Mouse (Mus musculus): ENCODE results near the gene Micu1. TPM values are rescaled to one million over a fixed set of nuclear protein-coding genes. Genes with fewer than 3 reads are reported as not detected.

Micu1 gene
- polyA plus RNA-seq, 1 experiment from 2014 or later: 79.9 TPM

DNA sequence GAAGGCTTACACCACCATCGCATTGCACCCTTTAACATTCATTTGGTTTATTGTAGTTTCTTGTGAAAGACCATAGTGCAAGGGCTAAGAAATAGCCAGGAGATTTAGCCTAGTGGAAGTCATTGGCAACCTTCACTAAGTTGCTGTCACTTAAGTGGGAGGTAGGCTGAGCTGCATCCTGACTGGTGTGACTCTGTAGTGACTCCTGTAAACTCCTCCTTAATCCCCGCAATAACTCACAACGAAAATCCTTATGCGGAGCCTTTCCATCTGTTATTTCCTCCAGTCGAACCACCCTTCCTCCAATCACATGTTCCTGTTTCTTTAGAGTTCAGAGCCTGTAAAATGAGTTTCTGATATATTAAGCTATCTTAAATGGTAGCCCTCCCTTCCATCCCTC, 176.5 kb downstream of the Micu1 start:
- no peaks in the 10 kb centered on the region for H3K9me3 ChIP-seq
- no peak for ATAC-seq (ENCODE audit: insufficient number of reproducible peaks, insufficient read depth, low FRiP score, low TSS enrichment)
- 22% methylated on average over 5 of the region's 5 CpGs for WGBS
- H3K9ac ChIP-seq: peak overlapping the region; percentile 92
- H3K4me1 ChIP-seq: peaks cover 8% of the 10 kb centered on the region
- peak overlapping the region; percentile 75 for H3K4me2 ChIP-seq (replicated peaks)
- H3K27me3 ChIP-seq: no peaks in the 10 kb centered on the region
- H3K4me3 ChIP-seq: peak overlapping the region; percentile 87
- peak overlapping the region; percentile 100 for H3K27ac ChIP-seq
- H3K36me3 ChIP-seq: no peaks in the 10 kb centered on the region

DNA sequence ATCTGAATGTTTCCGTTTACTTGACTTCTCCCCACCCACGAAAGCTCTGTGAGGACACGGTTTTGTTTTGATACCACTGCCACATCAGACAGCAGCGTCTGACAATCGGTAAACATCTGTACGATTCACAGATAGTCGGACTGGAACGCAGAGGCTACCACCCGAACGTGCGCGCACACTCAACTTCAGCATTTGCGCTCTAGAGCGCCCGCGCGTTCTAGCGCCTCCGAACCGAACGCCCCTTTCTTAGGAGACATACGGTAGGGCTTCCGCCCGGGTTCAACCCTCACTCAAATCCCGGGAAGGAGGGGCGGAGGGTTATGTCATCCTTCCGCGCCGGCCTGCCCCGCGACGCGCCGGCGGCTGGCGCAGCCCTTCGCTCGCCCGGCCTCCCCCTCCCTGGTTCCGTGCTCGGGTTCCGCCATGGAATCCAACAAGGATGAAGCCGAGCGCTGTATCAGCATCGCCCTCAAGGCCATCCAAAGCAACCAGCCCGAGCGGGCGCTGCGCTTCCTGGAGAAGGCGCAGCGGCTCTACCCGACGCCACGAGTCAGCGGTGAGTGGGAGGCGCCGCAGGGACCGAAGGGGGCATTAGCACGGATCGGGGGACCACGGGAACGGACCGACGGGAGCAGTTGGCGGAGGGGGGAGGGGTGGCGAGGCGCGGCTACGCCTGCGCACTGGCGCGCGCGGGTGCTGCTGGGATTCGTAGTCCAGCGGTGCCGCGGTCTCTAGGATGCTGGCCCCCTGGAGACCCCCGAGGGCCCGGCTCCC, 177.2 kb downstream of the Micu1 start, which contains the start of gene Dnajb12:
TSS of gene Dnajb12 (plus strand) at position 302 of the 774 bp plus-strand sequence.
- Histone ChIP-seq H3K27ac (peak within 1 kb of the TSS; percentile 100), H3K36me3 (no peaks in the 10 kb centered on the region), H3K9me3 (no peaks in the 10 kb centered on the region), H3K9ac (peak within 1 kb of the TSS; percentile 92), H3K4me3 (peak within 1 kb of the TSS; percentile 87), H3K4me2 (replicated peaks) (peak within 1 kb of the TSS; percentile 75), H3K27me3 (no peaks in the 10 kb centered on the region), H3K4me1 (peaks cover 8% of the 10 kb centered on the region)
- WGBS: under 1% methylated on average over 79 of the region's 80 CpGs
- ATAC-seq (ENCODE audit: insufficient number of reproducible peaks, insufficient read depth, low FRiP score, low TSS enrichment): peak; percentile 90

GRCm38 (mm10) chr10:59880029-59880386, 177.7 kb downstream of the Micu1 start:
- H3K27me3 ChIP-seq: no peaks in the 10 kb centered on the region
- H3K4me1 ChIP-seq: peaks cover 8% of the 10 kb centered on the region
- peak overlapping the region; percentile 75 for H3K4me2 ChIP-seq (replicated peaks)
- H3K36me3 ChIP-seq: no peaks in the 10 kb centered on the region
- H3K9ac ChIP-seq: peak overlapping the region; percentile 92
- peak overlapping the region; percentile 100 for H3K27ac ChIP-seq
- H3K4me3 ChIP-seq: peak overlapping the region; percentile 87
- no peaks in the 10 kb centered on the region for H3K9me3 ChIP-seq
- peak; percentile 68 for ATAC-seq (ENCODE audit: insufficient number of reproducible peaks, insufficient read depth, low FRiP score, low TSS enrichment)
- 0% methylated on average over 13 of the region's 13 CpGs for WGBS

DNA sequence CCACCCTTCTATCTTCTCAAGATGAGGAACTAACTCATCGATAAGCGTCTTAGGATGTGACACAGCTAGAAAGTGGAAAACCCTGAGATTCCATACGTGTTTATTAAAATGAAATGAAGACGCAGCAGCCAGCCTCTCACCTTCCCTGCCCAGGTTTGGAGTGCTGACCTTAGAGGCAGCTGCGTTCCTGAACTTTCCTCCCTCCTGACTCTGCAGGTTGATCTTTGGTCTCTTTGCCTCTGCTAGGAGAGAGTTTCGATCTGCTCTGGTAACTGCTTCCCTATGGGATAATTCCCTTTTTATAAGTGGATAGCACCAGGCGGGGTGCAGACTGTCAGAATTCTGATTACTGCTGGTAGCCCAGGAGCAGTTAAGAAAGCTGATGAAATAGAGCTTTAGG, 178.6 kb downstream of the Micu1 start:
- H3K9me3 ChIP-seq: no peaks in the 10 kb centered on the region
- no peak for ATAC-seq (ENCODE audit: insufficient number of reproducible peaks, insufficient read depth, low FRiP score, low TSS enrichment)
- H3K9ac ChIP-seq: no peak overlapping the region
- peaks cover 8% of the 10 kb centered on the region for H3K4me1 ChIP-seq
- 90% methylated on average over 7 of the region's 7 CpGs for WGBS
- no peaks in the 10 kb centered on the region for H3K36me3 ChIP-seq
- H3K4me2 ChIP-seq (replicated peaks): peak overlapping the region; percentile 75
- no peak overlapping the region for H3K27ac ChIP-seq
- H3K27me3 ChIP-seq: no peaks in the 10 kb centered on the region
- H3K4me3 ChIP-seq: peak overlapping the region; percentile 87; the same call in 1 of the 2 replicates

- H3K4me3 ChIP-seq: no peak overlapping the region
- 93% methylated on average over 10 of the region's 10 CpGs for WGBS
- no peaks in the 10 kb centered on the region for H3K9me3 ChIP-seq
- no peak for ATAC-seq (ENCODE audit: insufficient number of reproducible peaks, insufficient read depth, low FRiP score, low TSS enrichment)
- no peak overlapping the region for H3K27ac ChIP-seq
- H3K9ac ChIP-seq: no peak overlapping the region
- no peaks in the 10 kb centered on the region for H3K36me3 ChIP-seq
- H3K4me2 ChIP-seq (replicated peaks): no peak overlapping the region
- H3K27me3 ChIP-seq: no peaks in the 10 kb centered on the region
- H3K4me1 ChIP-seq: peaks cover 8% of the 10 kb centered on the region
Measured at GRCm38 (mm10) chr10:59884327-59885173, 182.3 kb downstream of the Micu1 start.

DNA sequence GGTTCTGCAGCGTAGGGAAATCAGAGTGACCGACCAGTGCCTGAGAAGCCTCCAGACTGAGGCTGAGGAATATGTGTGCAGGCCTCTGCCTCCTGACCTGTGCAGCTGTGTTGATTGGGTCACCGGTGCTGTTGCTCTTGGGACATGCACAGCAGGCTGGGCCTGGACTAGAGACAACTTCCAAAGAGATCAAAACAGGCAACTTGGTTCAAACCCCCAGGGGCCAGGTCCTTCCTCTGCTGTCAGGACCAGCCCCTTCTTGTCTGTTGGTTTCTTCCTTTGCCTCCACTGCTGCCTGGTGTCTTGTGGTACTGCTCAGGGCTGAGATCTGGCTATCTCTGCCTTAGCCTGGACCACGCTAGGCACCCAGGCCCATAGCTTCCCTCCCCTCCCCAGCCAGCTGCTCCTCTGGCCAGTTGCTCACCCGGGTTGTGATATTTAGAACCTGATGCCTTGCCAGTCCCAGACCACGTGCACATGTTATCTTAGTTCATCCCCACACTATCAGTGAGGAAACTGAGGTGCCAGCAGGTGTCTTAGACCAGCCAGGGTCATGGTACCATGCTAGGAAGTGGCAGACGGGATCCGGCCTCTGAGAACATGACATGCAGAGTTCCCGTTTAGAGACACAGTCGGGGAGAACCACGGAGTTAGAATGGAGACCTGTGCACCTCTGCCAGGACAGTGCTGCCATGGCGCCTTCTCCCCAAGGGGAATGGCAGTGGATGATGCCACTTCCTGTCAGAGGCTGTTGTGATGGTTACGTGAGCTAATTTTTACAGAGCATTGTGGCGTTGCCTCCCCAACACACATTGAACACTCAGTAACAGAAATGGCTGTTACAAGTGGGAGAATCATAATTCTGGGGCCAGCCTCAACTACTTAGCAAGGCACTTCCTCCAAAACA, 183.2 kb downstream of the Micu1 start:
- no peak for ATAC-seq (ENCODE audit: insufficient number of reproducible peaks, insufficient read depth, low FRiP score, low TSS enrichment)
- Histone ChIP-seq H3K4me3 (no peak overlapping the region), H3K27ac (no peak overlapping the region), H3K9ac (no peak overlapping the region), H3K36me3 (peaks cover 3% of the 10 kb centered on the region; the same call in 1 of the 2 replicates), H3K4me1 (peaks cover 7% of the 10 kb centered on the region), H3K9me3 (no peaks in the 10 kb centered on the region), H3K4me2 (replicated peaks) (no peak overlapping the region), H3K27me3 (no peaks in the 10 kb centered on the region)
- 88% methylated on average over 14 of the region's 14 CpGs for WGBS

DNA sequence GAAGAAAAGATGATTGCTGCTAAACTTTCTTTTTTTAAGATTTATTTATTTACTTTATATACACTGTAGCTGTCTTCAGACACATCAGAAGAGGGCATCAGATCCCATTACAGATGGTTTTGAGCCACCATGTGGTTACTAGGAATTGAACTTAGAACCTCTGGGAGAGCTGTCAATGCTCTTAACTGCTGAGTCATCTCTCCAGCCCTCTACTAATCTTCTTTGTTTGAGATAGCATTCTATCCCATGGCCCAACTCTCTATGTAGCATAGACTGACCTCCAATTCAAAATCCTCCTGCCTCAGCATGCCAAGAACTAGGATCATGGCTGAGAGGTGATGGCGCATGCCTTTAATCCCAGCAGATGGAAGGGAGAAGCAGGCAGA, 183.8 kb downstream of the Micu1 start:
- no peak for ATAC-seq (ENCODE audit: insufficient number of reproducible peaks, insufficient read depth, low FRiP score, low TSS enrichment)
- Histone ChIP-seq H3K9me3 (no peaks in the 10 kb centered on the region), H3K36me3 (peaks cover 8% of the 10 kb centered on the region), H3K27ac (no peak overlapping the region), H3K4me3 (no peak overlapping the region), H3K4me1 (peaks cover under 1% of the 10 kb centered on the region), H3K27me3 (no peaks in the 10 kb centered on the region), H3K9ac (no peak overlapping the region), H3K4me2 (replicated peaks) (no peak overlapping the region)
- 92% methylated on average over 1 of the region's 1 CpGs for WGBS

DNA sequence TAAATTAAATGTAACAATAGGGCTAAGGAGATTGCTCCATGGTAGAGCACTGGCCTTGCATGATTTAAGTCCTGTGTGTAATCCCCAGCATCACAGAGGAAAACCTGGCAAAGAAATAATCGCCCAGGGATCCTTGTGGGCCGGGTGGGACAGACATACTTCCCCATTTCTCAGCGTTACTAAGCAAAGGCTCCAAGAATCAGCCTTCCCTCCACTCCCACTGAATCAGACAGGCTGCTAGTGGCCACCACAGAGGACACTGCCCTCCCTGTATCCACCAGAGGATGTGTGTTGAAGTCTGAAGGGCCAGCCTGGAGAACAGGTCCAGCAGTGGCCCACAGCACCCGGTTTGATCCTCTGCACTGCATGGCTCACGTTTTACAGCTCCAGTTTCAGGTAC, 185.2 kb downstream of the Micu1 start:
- ATAC-seq (ENCODE audit: insufficient number of reproducible peaks, insufficient read depth, low FRiP score, low TSS enrichment): no peak
- Histone ChIP-seq H3K36me3 (peaks cover 21% of the 10 kb centered on the region), H3K4me2 (replicated peaks) (no peak overlapping the region), H3K27me3 (no peaks in the 10 kb centered on the region), H3K9ac (no peak overlapping the region), H3K4me3 (no peak overlapping the region), H3K9me3 (no peaks in the 10 kb centered on the region), H3K27ac (no peak overlapping the region), H3K4me1 (no peaks in the 10 kb centered on the region)
- 89% methylated on average over 5 of the region's 5 CpGs for WGBS

DNA sequence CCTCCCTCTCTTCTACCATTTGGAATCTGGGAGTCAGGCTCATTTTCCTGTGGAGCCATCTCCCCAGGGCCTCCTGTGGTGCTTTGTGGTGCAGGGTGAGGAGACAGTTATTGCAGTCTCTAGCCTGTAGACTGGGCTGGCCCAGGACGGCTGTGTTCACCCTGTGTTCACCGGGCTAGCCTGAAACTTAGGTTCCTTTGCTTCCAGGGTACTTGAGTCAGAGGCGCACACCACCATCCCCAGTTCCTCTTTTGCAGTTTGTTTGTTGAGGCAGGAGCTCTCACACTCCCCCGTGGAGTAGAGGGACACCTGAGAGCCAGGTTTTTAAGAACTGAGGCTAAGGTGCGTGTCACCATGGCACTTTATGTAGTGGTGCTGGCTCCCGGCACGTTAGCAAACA, 187.1 kb downstream of the Micu1 start:
- no peak overlapping the region for H3K9ac ChIP-seq
- ATAC-seq (ENCODE audit: insufficient number of reproducible peaks, insufficient read depth, low FRiP score, low TSS enrichment): no peak

GRCm38 (mm10) chr10:59889953-59890751, 187.9 kb downstream of the Micu1 start:
- no peak overlapping the region for H3K27ac ChIP-seq
- peaks cover 40% of the 10 kb centered on the region for H3K36me3 ChIP-seq
- H3K4me2 ChIP-seq (replicated peaks): no peak overlapping the region
- no peaks in the 10 kb centered on the region for H3K27me3 ChIP-seq
- no peaks in the 10 kb centered on the region for H3K9me3 ChIP-seq
- no peak overlapping the region for H3K4me3 ChIP-seq
- no peaks in the 10 kb centered on the region for H3K4me1 ChIP-seq
- WGBS: 78% methylated on average over 15 of the region's 15 CpGs
- ATAC-seq (ENCODE audit: insufficient number of reproducible peaks, insufficient read depth, low FRiP score, low TSS enrichment): no peak
- H3K9ac ChIP-seq: 0 out of 2 replicates have a peak overlapping the region, but pooled peaks have one; percentile 3

More for the DNA sequence above, 187.1 kb downstream of the Micu1 start:
- Histone ChIP-seq H3K9me3 (no peaks in the 10 kb centered on the region), H3K4me3 (no peak overlapping the region), H3K27me3 (no peaks in the 10 kb centered on the region), H3K4me2 (replicated peaks) (no peak overlapping the region), H3K36me3 (peaks cover 36% of the 10 kb centered on the region), H3K4me1 (no peaks in the 10 kb centered on the region), H3K27ac (no peak overlapping the region)
- WGBS: 88% methylated on average over 7 of the region's 7 CpGs
